Mouse (Mus musculus): ENCODE data around the gene Olfr1256. TPM values are rescaled to one million over a fixed set of nuclear protein-coding genes. Genes with fewer than 3 reads are reported as not detected.

The Olfr1256 gene
- under 1 TPM in 1 of 2 experiments, not detected in 1; 0.05 TPM for total RNA-seq (2021)

GRCm38 (mm10) chr2:89841455-89841854 is at the start of gene Olfr1256:
TSS of gene Olfr1256 (minus strand) at chr2:89841555.
- intact Hi-C loops (cut with DNase I) = no loop called here
- DNase-seq (ENCODE audit: low spot score in 2 of 2) = no peak

GRCm38 (mm10) chr2:89878137-89878536 is 36.8 kb upstream of the Olfr1256 start, which contains the start of gene Olfr1257:
TSS of gene Olfr1257 (plus strand) at chr2:89878437.
- intact Hi-C loops (cut with DNase I) = no loop called here
- no peak for DNase-seq (ENCODE audit: low spot score in 2 of 2)

- intact Hi-C loops (cut with DNase I) = no loop called here
- no peak for DNase-seq (ENCODE audit: low spot score in 2 of 2)
Measured at GRCm38 (mm10) chr2:89849230-89849629, 7.9 kb upstream of the Olfr1256 start.

- intact Hi-C loops (cut with DNase I) = no loop called here
- DNase-seq (ENCODE audit: low spot score in 2 of 2) = no peak
Measured at GRCm38 (mm10) chr2:89848105-89848504, 6.8 kb upstream of the Olfr1256 start, which contains the start of gene Olfr48. TSS of gene Olfr48 (minus strand) at chr2:89848205.

GRCm38 (mm10) chr2:89820216-89820615 is 21.1 kb downstream of the Olfr1256 start:
- no peak for DNase-seq (ENCODE audit: low spot score in 2 of 2)
- intact Hi-C loops (cut with DNase I) = no loop called here

- DNase-seq (ENCODE audit: low spot score in 2 of 2) = no peak
- intact Hi-C loops (cut with DNase I) = no loop called here
Measured at GRCm38 (mm10) chr2:89811751-89812150, 29.6 kb downstream of the Olfr1256 start, which contains the start of gene Olfr1255. TSS of gene Olfr1255 (plus strand) at chr2:89812051.

GRCm38 (mm10) chr2:89810751-89811150 is 30.6 kb downstream of the Olfr1256 start:
- no peak for DNase-seq (ENCODE audit: low spot score in 2 of 2)
- intact Hi-C loops (cut with DNase I) = no loop called here

GRCm38 (mm10) chr2:89799583-89799982 is 41.8 kb downstream of the Olfr1256 start:
- peak in 1 of 2 experiments; percentile 4 for DNase-seq (ENCODE audit: low spot score in 2 of 2)
- intact Hi-C loops (cut with DNase I) = no loop called here

GRCm38 (mm10) chr2:89793519-89793918 is 47.8 kb downstream of the Olfr1256 start, which contains the start of gene Olfr1254:
TSS of gene Olfr1254 (minus strand) at chr2:89793619.
- no peak for DNase-seq (ENCODE audit: low spot score in 2 of 2)
- intact Hi-C loops (cut with DNase I) = no loop called here

Other genes starting within 250 kb of the Olfr1256 start
- gene Olfr1246, start 248.4 kb downstream of the Olfr1256 start, total RNA-seq (2021) = not detected
- gene Olfr1247, start 227.4 kb downstream of the Olfr1256 start, total RNA-seq (2021) = under 1 TPM in 1 of 2 experiments, not detected in 1; 0.14 TPM
- not detected for gene Olfr1248, start 223.3 kb downstream of the Olfr1256 start, total RNA-seq (2021)
- gene Olfr1249, start 206.6 kb downstream of the Olfr1256 start, total RNA-seq (2021) = not detected
- not detected for gene Olfr1250, start 180.1 kb downstream of the Olfr1256 start, total RNA-seq (2021)
- gene Olfr1251, start 169.6 kb downstream of the Olfr1256 start, total RNA-seq (2021) = not detected
- gene Olfr1252, start 116.5 kb downstream of the Olfr1256 start, total RNA-seq (2021) = not detected
- gene Olfr1253, start 84.5 kb downstream of the Olfr1256 start, total RNA-seq (2021) = not detected
- gene Olfr1254, start 47.9 kb downstream of the Olfr1256 start, total RNA-seq (2021) = not detected
- gene Olfr1255, start 29.5 kb downstream of the Olfr1256 start, total RNA-seq (2021) = not detected
- not detected for gene Olfr48, start 6.7 kb upstream of the Olfr1256 start, total RNA-seq (2021)
- gene Olfr1257, start 36.9 kb upstream of the Olfr1256 start, total RNA-seq (2021) = not detected
- not detected for gene Olfr1258, start 85.8 kb upstream of the Olfr1256 start, total RNA-seq (2021)
- gene Olfr1259, start 107.1 kb upstream of the Olfr1256 start, total RNA-seq (2021) = not detected
- not detected for gene Olfr1260, start 132.8 kb upstream of the Olfr1256 start, total RNA-seq (2021)
- gene Olfr1261, start 149.7 kb upstream of the Olfr1256 start, total RNA-seq (2021) = not detected
- gene Olfr1262, start 158.6 kb upstream of the Olfr1256 start, total RNA-seq (2021) = not detected
- gene Olfr1263, start 170.6 kb upstream of the Olfr1256 start, total RNA-seq (2021) = not detected
- not detected for gene Olfr1264, start 184.0 kb upstream of the Olfr1256 start, total RNA-seq (2021)
- not detected for gene Olfr1265, start 193.8 kb upstream of the Olfr1256 start, total RNA-seq (2021)
- not detected for gene Olfr140, start 222.0 kb upstream of the Olfr1256 start, total RNA-seq (2021)